Mouse (Mus musculus) left cerebral cortex, postnatal 4 days (tissue): ENCODE data around the gene Prrc2a. TPM values are rescaled to one million over a fixed set of nuclear protein-coding genes. Genes with fewer than 3 reads are reported as not detected.
"Not testable (repeated sequence)": the region's sequence is repeated elsewhere in the genome, so short reads cannot be mapped to it uniquely, and the experiment has no call there.

ENCODE experiments used
- DNase-seq: peaks from one replicate; pipeline ENCODE4 v3.0.0-alpha.2; 2022
- intact Hi-C: fragments of 180-260 bp; cut with DNase I; formaldehyde crosslinking; loops from one replicate; pipeline ENCODE4 v1.15.1; 2025
- total RNA-seq, 2 experiments: library from RNA; stranded (reverse); gene quantifications; 2 replicates each; pipeline ENCODE4 v1.2.3; 2021

The Prrc2a gene
- total RNA-seq, 2 experiments from 2014 or later: 311 to 315 TPM

GRCm38 (mm10) chr17:35139269-35139668, 25.4 kb downstream of the Prrc2a start:
- intact Hi-C loops: no loop called here
- DNase-seq: no peak

- intact Hi-C loops: no loop called here
- DNase-seq: no peak
Observed at GRCm38 (mm10) chr17:35135591-35136320, 28.9 kb downstream of the Prrc2a start.

- peak; percentile 97 for DNase-seq
- intact Hi-C loops: no loop called here
Observed at GRCm38 (mm10) chr17:35134801-35135590, 29.7 kb downstream of the Prrc2a start, which contains the start of gene Bag6. TSS of gene Bag6 (plus strand) at chr17:35135178.

- intact Hi-C loops: no loop called here
- no peak for DNase-seq
Observed at GRCm38 (mm10) chr17:35133517-35133916, 31.2 kb downstream of the Prrc2a start.

GRCm38 (mm10) chr17:35132174-35132560, 32.5 kb downstream of the Prrc2a start:
- no peak for DNase-seq
- intact Hi-C loops: no loop called here

- no peak for DNase-seq
- intact Hi-C loops: no loop called here
Observed at GRCm38 (mm10) chr17:35131500-35132173, 33.1 kb downstream of the Prrc2a start, which contains the start of gene Apom. TSS of gene Apom (minus strand) at chr17:35132050.

- no peak for DNase-seq
- intact Hi-C loops: no loop called here
Observed at GRCm38 (mm10) chr17:35131038-35131437, 33.7 kb downstream of the Prrc2a start.

- intact Hi-C loops: no loop called here
Observed at GRCm38 (mm10) chr17:35128996-35129395, 35.7 kb downstream of the Prrc2a start.

GRCm38 (mm10) chr17:35127017-35127416, 37.7 kb downstream of the Prrc2a start:
- intact Hi-C loops: no loop called here

More at GRCm38 (mm10) chr17:35128996-35129395, 35.7 kb downstream of the Prrc2a start:
- no peak for DNase-seq

GRCm38 (mm10) chr17:35126206-35126611, 38.5 kb downstream of the Prrc2a start, which contains the start of gene D17H6S53E:
TSS of gene D17H6S53E (plus strand) at chr17:35126373.
- intact Hi-C loops: no loop called here
- peak; percentile 65 for DNase-seq

More at GRCm38 (mm10) chr17:35127017-35127416, 37.7 kb downstream of the Prrc2a start:
- no peak for DNase-seq

GRCm38 (mm10) chr17:35125578-35125977, 39.1 kb downstream of the Prrc2a start:
- no peak for DNase-seq
- intact Hi-C loops: no loop called here

GRCm38 (mm10) chr17:35125081-35125480, 39.6 kb downstream of the Prrc2a start:
- intact Hi-C loops: no loop called here
- DNase-seq: no peak

GRCm38 (mm10) chr17:35124261-35124896, 40.3 kb downstream of the Prrc2a start:
- intact Hi-C loops, DNase-seq: not testable (repeated sequence)

GRCm38 (mm10) chr17:35123287-35123686, 41.4 kb downstream of the Prrc2a start:
- DNase-seq, intact Hi-C loops: not testable (repeated sequence)

GRCm38 (mm10) chr17:35121871-35122303, 42.8 kb downstream of the Prrc2a start, which contains the start of gene Csnk2b:
TSS of gene Csnk2b (minus strand) at chr17:35122053.
- peak; percentile 68 for DNase-seq
- intact Hi-C loops: no loop called here

GRCm38 (mm10) chr17:35121143-35121799, 43.4 kb downstream of the Prrc2a start, which contains the start of gene Gpank1:
TSS of gene Gpank1 (plus strand) at chr17:35121455.
- intact Hi-C loops: no loop called here

GRCm38 (mm10) chr17:35120745-35121142, 44.0 kb downstream of the Prrc2a start:
- DNase-seq: peak; percentile 47
- intact Hi-C loops: no loop called here

More at GRCm38 (mm10) chr17:35121143-35121799, 43.4 kb downstream of the Prrc2a start, which contains the start of gene Gpank1:
- peak; percentile 99 for DNase-seq

- no peak for DNase-seq
- intact Hi-C loops: no loop called here
Observed at GRCm38 (mm10) chr17:35115046-35116019, 49.4 kb downstream of the Prrc2a start, which contains the start of gene Ly6g5b. TSS of gene Ly6g5b (minus strand) at chr17:35115428.
